Mouse (Mus musculus): ENCODE results near the gene Oaz1. TPM values are rescaled to one million over a fixed set of nuclear protein-coding genes. Genes with fewer than 3 reads are reported as not detected.
"Not testable (repeated sequence)": the region's sequence is repeated elsewhere in the genome, so short reads cannot be mapped to it uniquely, and the experiment has no call there.

Oaz1 gene
- total RNA-seq, 2 experiments from 2014 or later = 700 to 820 TPM

GRCm38 (mm10) chr10:80802204-80802912 lies 24.1 kb upstream of the Oaz1 start:
- no peak for DNase-seq

DNA sequence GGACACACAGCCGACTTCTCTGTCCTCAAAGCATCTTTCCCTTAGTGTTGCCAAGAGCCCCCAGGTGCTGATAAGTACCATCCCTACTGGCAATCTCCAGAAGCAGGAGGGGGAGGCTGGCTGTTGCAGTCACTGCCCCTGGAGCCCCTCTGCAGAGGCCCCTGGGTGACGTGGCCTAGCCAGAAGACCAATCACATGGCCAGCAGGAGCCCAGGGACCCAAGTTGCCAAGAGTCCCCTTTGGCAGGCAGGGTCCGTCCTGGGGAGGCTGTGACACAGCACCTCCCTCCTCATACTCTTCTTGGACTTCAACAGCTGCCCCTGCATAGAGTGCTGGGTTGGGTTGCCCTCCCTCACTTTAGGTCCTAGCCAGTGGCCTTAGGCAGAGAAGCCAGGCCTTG lies 23.5 kb upstream of the Oaz1 start:
- no peak for DNase-seq

DNA sequence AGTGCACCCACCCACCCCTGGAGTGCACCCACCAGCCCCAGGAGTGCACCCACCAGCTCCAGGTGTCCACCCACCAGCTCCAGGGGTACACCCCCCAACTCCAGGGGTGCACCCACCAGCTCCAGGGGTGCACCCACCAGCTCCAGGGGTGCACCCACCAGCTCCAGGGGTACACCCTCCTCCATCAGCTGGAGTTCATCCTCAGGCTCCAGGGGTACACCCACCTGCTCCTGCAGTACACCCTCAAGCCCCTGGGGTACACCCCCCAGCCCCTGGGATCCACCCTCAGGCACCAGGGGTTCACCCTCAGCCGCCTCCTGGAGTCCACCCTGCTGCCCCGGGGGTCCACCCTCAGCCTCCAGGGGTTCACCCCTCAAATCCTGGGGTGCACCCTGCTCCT lies 22.1 kb upstream of the Oaz1 start:
- DNase-seq = no peak

- no peak for DNase-seq
These were observed 21.5 kb upstream of the Oaz1 start, which contains the start of gene Amh for GRCm38 (mm10) chr10:80804916-80805315. Gene Amh, plus strand, starts transcription at chr10:80805243.

DNA sequence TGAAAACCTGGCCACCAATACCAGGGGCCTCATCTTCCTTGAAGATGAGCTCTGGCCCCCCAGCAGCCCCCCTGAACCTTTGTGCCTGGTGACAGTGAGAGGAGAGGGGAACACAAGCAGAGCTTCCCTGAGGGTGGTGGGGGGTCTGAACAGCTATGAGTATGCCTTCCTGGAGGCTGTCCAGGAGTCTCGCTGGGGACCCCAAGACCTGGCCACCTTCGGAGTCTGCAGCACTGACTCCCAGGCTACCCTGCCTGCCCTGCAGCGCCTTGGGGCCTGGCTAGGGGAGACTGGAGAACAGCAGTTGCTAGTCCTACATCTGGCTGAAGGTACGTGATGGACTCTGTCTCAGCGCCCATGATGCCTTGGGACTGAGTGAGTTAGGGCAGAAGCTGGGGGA lies 21.1 kb upstream of the Oaz1 start:
- DNase-seq = no peak

DNA sequence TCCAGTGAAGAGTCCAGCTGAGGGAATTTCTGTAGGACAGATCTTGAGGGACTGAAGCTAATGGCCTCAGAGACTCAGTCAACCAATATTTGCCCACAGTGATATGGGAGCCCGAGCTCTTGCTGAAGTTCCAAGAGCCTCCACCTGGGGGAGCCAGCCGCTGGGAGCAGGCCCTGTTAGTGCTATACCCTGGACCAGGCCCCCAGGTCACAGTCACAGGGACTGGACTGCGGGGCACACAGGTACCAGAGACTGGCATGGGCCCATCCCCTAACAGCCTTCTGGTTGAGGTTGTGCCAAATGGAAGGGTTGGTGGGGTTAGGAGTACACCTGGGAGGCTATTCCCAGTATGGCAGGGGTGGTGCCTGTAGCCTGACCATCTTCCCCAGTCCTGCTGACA lies 20.5 kb upstream of the Oaz1 start:
- DNase-seq = peak; percentile 93

- DNase-seq = no peak
These were observed 20.0 kb upstream of the Oaz1 start for GRCm38 (mm10) chr10:80806341-80807056.

GRCm38 (mm10) chr10:80807057-80807627 lies 19.3 kb upstream of the Oaz1 start:
- DNase-seq = peak; percentile 79

DNA sequence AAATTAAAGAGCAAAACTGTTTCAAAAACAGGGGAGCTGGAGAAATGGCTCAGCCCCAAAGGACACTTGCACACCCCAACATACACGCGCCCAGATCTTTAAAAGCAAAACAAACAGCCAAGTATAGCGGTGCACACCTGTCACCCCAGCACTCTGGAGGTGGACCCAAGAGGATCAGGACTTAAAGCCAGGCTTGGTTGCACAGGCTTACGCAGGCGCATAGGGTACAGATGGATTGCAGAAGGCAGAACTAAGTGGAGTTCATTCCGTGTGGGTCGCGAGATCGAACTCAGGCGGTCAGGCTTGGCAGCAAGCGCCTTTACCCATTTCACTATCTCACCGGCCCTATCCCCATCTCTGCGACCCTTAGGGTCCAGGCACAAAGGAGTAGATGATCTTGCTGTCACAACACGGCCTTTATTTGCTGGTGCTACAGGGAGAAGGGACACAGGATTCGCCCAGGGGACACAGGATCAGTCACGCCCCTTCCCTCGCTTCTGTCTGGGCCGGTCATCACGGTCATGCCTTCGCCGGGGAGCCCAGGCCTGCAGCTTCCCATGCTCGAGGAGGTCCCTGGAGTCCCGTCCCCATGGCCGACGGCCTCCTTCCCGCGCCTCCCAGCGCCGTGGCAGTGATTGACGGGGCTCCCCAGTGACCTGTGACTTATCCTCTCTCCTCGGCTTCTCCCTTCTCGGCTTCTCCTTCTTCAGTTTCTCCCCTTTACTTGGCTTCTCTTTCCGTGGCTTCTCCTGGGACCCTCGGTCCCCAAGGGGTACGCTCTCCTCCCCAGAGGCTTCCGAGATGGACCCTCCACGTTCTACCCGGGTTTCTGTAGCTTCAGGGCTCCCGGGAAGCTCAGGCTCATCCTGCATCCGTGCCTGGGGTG lies 18.1 kb upstream of the Oaz1 start:
- DNase-seq = no peak

DNA sequence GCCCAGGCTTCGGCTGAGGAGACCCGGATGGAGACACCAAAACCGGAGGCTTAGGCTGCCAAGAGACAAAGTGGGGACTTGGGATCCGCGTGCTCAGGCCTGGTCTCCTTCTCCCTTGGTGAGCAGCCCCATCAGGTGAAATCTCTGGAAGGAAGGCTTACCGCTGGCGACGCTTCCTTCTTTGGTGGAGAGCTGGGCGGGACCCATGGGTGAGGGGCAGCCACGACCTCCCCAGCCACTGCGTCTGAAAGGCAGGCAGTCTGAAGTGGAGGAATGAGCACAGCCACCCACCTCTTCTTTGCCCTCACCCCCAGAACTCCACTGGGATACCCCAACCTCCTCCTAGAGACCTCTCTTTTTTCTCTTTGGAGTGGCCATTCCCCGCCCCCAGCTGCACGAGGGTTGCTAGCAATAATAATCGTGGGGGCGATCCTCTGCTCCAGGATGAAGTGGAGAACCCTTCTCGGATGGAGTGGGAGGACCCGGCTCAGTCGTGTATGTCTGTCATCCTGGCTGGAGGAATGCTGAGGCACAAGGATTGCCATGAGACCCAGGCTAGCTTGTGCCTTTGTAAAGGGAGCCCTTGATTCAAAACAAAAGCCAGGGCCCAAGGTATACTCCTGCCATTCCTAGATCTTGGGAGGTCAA lies 17.3 kb upstream of the Oaz1 start:
- no peak for DNase-seq

- peak; percentile 74 for DNase-seq
These were observed 16.4 kb upstream of the Oaz1 start for GRCm38 (mm10) chr10:80810084-80810483.

GRCm38 (mm10) chr10:80812391-80813041 lies 13.9 kb upstream of the Oaz1 start:
- peak; percentile 60 for DNase-seq

GRCm38 (mm10) chr10:80813366-80813765 lies 13.1 kb upstream of the Oaz1 start, which contains the start of gene Jsrp1:
Gene Jsrp1, minus strand, starts transcription at chr10:80813498.
- no peak for DNase-seq

DNA sequence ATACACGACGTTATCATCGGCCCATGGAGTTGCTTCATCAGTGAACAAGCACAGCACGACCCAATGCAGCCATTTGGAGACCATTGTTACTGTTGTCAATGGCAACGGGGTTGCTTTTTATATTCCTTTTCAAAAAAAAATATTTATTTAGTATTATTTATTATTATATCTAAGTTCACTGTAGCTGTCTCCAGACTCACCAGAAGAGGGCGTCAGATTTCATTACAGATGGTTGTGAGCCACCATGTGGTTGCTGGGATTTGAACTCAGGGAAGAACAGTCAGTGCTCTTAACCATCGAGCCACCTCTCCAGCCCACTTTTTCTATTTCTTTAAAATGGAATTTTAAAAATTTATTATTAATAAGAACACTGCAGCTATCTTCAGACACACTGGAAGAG lies 11.7 kb upstream of the Oaz1 start:
- DNase-seq = no peak

GRCm38 (mm10) chr10:80816303-80816702 lies 10.2 kb upstream of the Oaz1 start:
- not testable (repeated sequence) for DNase-seq

GRCm38 (mm10) chr10:80817164-80817563 lies 9.3 kb upstream of the Oaz1 start:
- DNase-seq = no peak

- DNase-seq = not testable (repeated sequence)
These were observed 8.5 kb upstream of the Oaz1 start for GRCm38 (mm10) chr10:80817955-80818354.

DNA sequence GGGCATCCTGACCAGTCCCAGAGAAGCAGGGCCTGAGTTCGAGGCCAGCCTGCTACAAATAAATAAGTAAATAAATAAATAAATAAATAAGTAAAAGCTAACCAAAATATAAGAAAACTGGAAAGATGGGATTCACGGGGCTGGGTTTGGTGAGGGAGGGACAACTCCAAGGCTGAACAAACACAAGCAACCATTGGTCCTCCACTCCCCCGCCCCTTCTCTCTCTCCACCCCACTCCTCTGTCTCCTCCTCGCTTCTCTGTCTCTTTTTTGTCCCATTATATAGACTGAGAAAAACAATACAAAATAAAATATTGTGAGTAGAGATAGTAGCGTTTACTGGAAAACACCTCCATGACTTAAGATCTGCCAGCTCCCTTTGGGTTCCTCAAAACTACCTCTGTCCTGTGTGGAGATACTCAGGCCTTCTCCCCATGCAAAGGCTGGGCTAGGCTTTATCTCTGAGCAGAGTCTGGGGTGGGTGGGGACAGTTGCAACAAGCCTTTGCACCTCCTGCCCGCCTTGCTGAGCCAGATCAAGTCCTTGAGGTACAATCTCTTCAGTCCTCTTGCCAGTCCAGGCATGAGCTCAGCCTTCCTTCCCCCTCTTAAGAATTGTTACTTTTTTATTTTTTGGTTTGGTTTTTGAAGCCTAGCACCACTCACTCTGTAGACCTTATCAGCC lies 7.7 kb upstream of the Oaz1 start:
- DNase-seq = no peak

- DNase-seq = no peak
These were observed 7.0 kb upstream of the Oaz1 start for GRCm38 (mm10) chr10:80819406-80819805.

- no peak for DNase-seq
These were observed 4.5 kb upstream of the Oaz1 start for GRCm38 (mm10) chr10:80821991-80822390.

GRCm38 (mm10) chr10:80822528-80822927 lies 3.9 kb upstream of the Oaz1 start:
- DNase-seq = no peak

Measured in adrenal gland, postnatal 10 days (tissue).